Mouse (Mus musculus): Measurements from ENCODE around the gene Znrf4.

DNA sequence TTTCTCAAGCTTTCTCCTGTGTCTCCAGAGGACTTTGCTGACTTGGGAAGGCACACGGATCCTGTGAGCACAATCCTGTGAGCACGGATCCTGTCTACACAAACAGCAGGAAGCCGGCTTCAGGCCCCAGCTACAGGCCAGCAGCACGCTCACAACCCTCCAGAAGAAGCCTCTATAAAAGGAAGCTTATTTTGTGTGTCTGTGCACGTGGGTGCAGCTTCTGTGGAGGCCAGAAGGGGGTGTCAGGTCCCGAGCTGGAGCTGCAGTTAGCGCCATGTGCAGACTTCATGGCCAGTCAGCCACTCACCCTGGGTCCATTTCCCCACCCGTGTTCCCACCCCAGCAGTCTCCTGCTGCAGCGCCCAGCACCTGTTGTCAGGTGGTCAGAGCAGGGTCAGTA lies 43.9 kb downstream of the Znrf4 start:
- TF ChIP-seq SRF (IDR thresholded peaks at IDR 0.05; ENCODE audit: control insufficient read depth, insufficient read length, low read depth), result no peak
- TF ChIP-seq POLR2A (IDR thresholded peaks at IDR 0.05; ENCODE audit: insufficient read length, low read depth), result no peak
- TF ChIP-seq POLR2AphosphoS2 (IDR thresholded peaks at IDR 0.05; ENCODE audit: insufficient read length, low read depth), result no peak
- no peak for TF ChIP-seq MYOD1 (IDR thresholded peaks at IDR 0.05; ENCODE audit: control insufficient read depth in 1 of 3, insufficient read length in 2 of 3, low read depth in 2 of 3)
- TF ChIP-seq CEBPB (IDR thresholded peaks at IDR 0.05; ENCODE audit: insufficient read depth, poor library complexity, severe bottlenecking), result no peak
- no peak for TF ChIP-seq E2F4 (IDR thresholded peaks at IDR 0.05; ENCODE audit: insufficient read depth)
- no peak for TF ChIP-seq MAX (IDR thresholded peaks at IDR 0.05; ENCODE audit: low read depth)
- TF ChIP-seq TCF12 (IDR thresholded peaks at IDR 0.05; ENCODE audit: insufficient read depth, poor library complexity, severe bottlenecking), result no peak
- TF ChIP-seq MYOG (IDR thresholded peaks at IDR 0.05; ENCODE audit: control insufficient read depth in 1 of 3, insufficient read depth in 1 of 3, insufficient read length in 2 of 3, low read depth in 2 of 3), result peak in 1 of 3 experiments; percentile 11
- no peak for TF ChIP-seq TCF3 (IDR thresholded peaks at IDR 0.05; ENCODE audit: insufficient read length, low read depth)
